Mouse (Mus musculus) olfactory bulb, adult 2 months (tissue): ENCODE results near the gene Gpn2. TPM values are rescaled to one million over a fixed set of nuclear protein-coding genes. Genes with fewer than 3 reads are reported as not detected.

Experiments used
- H3K27ac ChIP-seq: fragments of 200-500 bp; 2 replicates; pipeline ENCODE4 v1.5.1; 2012; ENCODE audit warnings: low read depth, low read length; ENCODE audit not compliant: insufficient read depth
- H3K4me1 ChIP-seq: fragments of 200-500 bp; 2 replicates; pipeline ENCODE4 v1.6.1; 2012; ENCODE audit warnings: low read length; ENCODE audit not compliant: control insufficient read depth, insufficient read depth
- H3K4me3 ChIP-seq: fragments of 200-500 bp; 2 replicates; pipeline ENCODE4 v1.5.1; 2012; ENCODE audit warnings: mild to moderate bottlenecking, low read depth, low read length, moderate library complexity; ENCODE audit not compliant: insufficient read depth
- CTCF ChIP-seq: fragments of 200-500 bp; IDR thresholded peaks from 2 replicates; pipeline ENCODE4 v1.5.1; 2012; ENCODE audit warnings: low read depth, mild to moderate bottlenecking, low read length, moderate library complexity; ENCODE audit not compliant: insufficient read depth
- POLR2A ChIP-seq: fragments of 200-500 bp; IDR thresholded peaks from 2 replicates; pipeline ENCODE4 v1.6.1; 2012; ENCODE audit warnings: mild to moderate bottlenecking, low read depth, low read length, moderate library complexity; ENCODE audit not compliant: insufficient read depth
- WGBS: fragments of 180-500 bp; shearing (Covaris S2); methylation state at CpG from one replicate; pipeline ENCODE4 v1.1.7; 2018; 5-methylcytosine and 5-hydroxymethylcytosine counted together
- polyA plus RNA-seq: library from polyadenylated mRNA; stranded (reverse); fragments of >200 nt; gene quantifications from 2 replicates; pipeline ENCODE4 v1.2.4, GENCODE M21; 2012; ENCODE audit warnings: low replicate concordance; ENCODE audit not compliant: missing spikeins, insufficient read depth, insufficient read length

Gpn2 gene
- polyA plus RNA-seq, 1 experiment = not detected

DNA sequence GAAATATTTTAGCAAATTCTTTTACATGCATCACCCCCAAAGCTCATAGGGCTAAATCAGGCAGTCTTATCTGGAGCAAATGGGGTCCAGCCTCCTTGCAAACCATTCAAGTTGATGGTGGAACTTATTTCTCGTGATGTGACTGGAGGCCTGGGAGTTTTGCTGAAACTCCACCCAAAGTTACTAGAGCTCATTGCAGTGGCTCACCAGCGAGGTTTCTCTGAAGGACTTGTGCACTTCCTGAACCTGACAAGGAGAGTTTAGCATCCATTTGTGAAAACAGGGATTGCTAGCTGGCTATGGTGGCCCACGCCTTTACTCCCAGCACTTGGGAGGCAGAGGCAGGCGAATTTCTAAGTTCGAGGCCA lies 49.9 kb downstream of the Gpn2 start:
- no peak overlapping the region for H3K4me3 ChIP-seq
- H3K4me1 ChIP-seq = peaks cover 22% of the 10 kb centered on the region
- TF ChIP-seq CTCF (no peak), POLR2A (no peak)
- H3K27ac ChIP-seq = no peak overlapping the region
- 86% methylated on average over 5 of the region's 5 CpGs for WGBS

Other genes with a start within 250 kb of the Gpn2 start
- 113 TPM in 1 of 2 replicates, not detected in the other for gene Wdtc1, start 230.9 kb upstream of the Gpn2 start, polyA plus RNA-seq
- gene Slc9a1, start 214.7 kb upstream of the Gpn2 start, polyA plus RNA-seq = not detected in 2 replicates
- gene Tent5b, start 104.2 kb upstream of the Gpn2 start, polyA plus RNA-seq = not detected in 2 replicates
- not detected in 2 replicates for gene Trnp1, start 85.8 kb upstream of the Gpn2 start, polyA plus RNA-seq
- gene Kdf1, start 65.4 kb upstream of the Gpn2 start, polyA plus RNA-seq = not detected in 2 replicates
- gene Nudc, start 38.4 kb upstream of the Gpn2 start, polyA plus RNA-seq = 355 TPM in 1 of 2 replicates, not detected in the other
- gene Nr0b2, start 31.0 kb upstream of the Gpn2 start, polyA plus RNA-seq = not detected in 2 replicates
- gene Gpatch3, start 9.6 kb upstream of the Gpn2 start, polyA plus RNA-seq = not detected in 2 replicates
- gene Sfn, start 17.8 kb downstream of the Gpn2 start, polyA plus RNA-seq = not detected in 2 replicates
- not detected in 2 replicates for gene Zdhhc18, start 65.8 kb downstream of the Gpn2 start, polyA plus RNA-seq
- not detected in 2 replicates for gene Pigv, start 88.3 kb downstream of the Gpn2 start, polyA plus RNA-seq
- gene Arid1a, start 172.4 kb downstream of the Gpn2 start, polyA plus RNA-seq = 655 TPM in 1 of 2 replicates, not detected in the other